Mouse (Mus musculus) gastrocnemius, adult 8-10 months (tissue): ENCODE data around the gene Cryzl1. TPM values are rescaled to one million over a fixed set of nuclear protein-coding genes. Genes with fewer than 3 reads are reported as not detected.
"Not testable (repeated sequence)": the region's sequence is repeated elsewhere in the genome, so short reads cannot be mapped to it uniquely, and the experiment has no call there.

Experiments used
- DNase-seq, 2 experiments: peaks; one replicate each; pipeline ENCODE4 v3.0.0; 2022; ENCODE audit warnings: low spot score in 2 of 2
- total RNA-seq, 4 experiments: library from RNA; stranded (reverse); gene quantifications; 2 replicates each; pipeline ENCODE4 v1.2.4; 2022

The Cryzl1 gene
- total RNA-seq, 4 experiments from 2014 or later, result 13.2 to 19.2 (median 15.8) TPM

GRCm38 (mm10) chr16:91645995-91646602 is 82.7 kb downstream of the Cryzl1 start:
- no peak for DNase-seq

- not testable (repeated sequence) for DNase-seq
These were observed 83.4 kb downstream of the Cryzl1 start for GRCm38 (mm10) chr16:91645420-91645819.

GRCm38 (mm10) chr16:91644901-91645300 is 83.9 kb downstream of the Cryzl1 start:
- no peak for DNase-seq

GRCm38 (mm10) chr16:91640171-91640570 is 88.6 kb downstream of the Cryzl1 start:
- DNase-seq, result no peak

GRCm38 (mm10) chr16:91639636-91640035 is 89.1 kb downstream of the Cryzl1 start:
- no peak for DNase-seq

Other genes with a start within 250 kb of the Cryzl1 start
- 10 to 100 TPM in 1 of 4 experiments, 1 to 10 TPM in 3; 8.4 to 10.3 (median 8.6) TPM for gene Ifnar1, start 243.7 kb downstream of the Cryzl1 start, total RNA-seq
- 10 to 100 TPM; 44.2 to 57.1 (median 54.9) TPM for gene Ifngr2, start 181.9 kb downstream of the Cryzl1 start, total RNA-seq
- 10 to 100 TPM; 12.0 to 14.8 (median 13.2) TPM for gene Tmem50b, start 131.2 kb downstream of the Cryzl1 start, total RNA-seq
- 10 to 100 TPM; 17.2 to 20.8 (median 19.4) TPM for gene Dnajc28, start 109.9 kb downstream of the Cryzl1 start, total RNA-seq
- gene Gart, start 82.0 kb downstream of the Cryzl1 start, total RNA-seq, result 10 to 100 TPM; 59.7 to 64.2 (median 61.5) TPM
- 100 to 1,000 TPM in 2 of 4 experiments, 10 to 100 TPM in 2; 86.2 to 107 (median 101) TPM for gene Son, start 81.5 kb downstream of the Cryzl1 start, total RNA-seq
- gene Donson, start 40.2 kb downstream of the Cryzl1 start, total RNA-seq, result 1 to 10 TPM in 1 of 4 experiments, under 1 TPM in 3; 0.49 to 1.0 (median 0.60) TPM
- gene Itsn1, start 306 bp upstream of the Cryzl1 start, total RNA-seq, result 10 to 100 TPM; 64.0 to 77.0 (median 70.7) TPM